Mouse (Mus musculus): ENCODE data around the gene Card19.

The Card19 gene

GRCm38 (mm10) chr13:49172335-49172734 lies 43.5 kb downstream of the Card19 start:
- no peak for DNase-seq (ENCODE audit: low read depth, low spot score)

- DNase-seq (ENCODE audit: low read depth, low spot score): no peak
Observed at GRCm38 (mm10) chr13:49171729-49172128, 44.1 kb downstream of the Card19 start.

GRCm38 (mm10) chr13:49170623-49171022 lies 45.2 kb downstream of the Card19 start:
- DNase-seq (ENCODE audit: low read depth, low spot score): no peak

GRCm38 (mm10) chr13:49169448-49170207 lies 46.2 kb downstream of the Card19 start:
- no peak for DNase-seq (ENCODE audit: low read depth, low spot score)

- DNase-seq (ENCODE audit: low read depth, low spot score): no peak
Observed at GRCm38 (mm10) chr13:49167081-49167480, 48.8 kb downstream of the Card19 start.

- DNase-seq (ENCODE audit: low read depth, low spot score): no peak
Observed at GRCm38 (mm10) chr13:49163645-49164044, 52.2 kb downstream of the Card19 start.

- DNase-seq (ENCODE audit: low read depth, low spot score): no peak
Observed at GRCm38 (mm10) chr13:49162722-49163121, 53.1 kb downstream of the Card19 start.

- no peak for DNase-seq (ENCODE audit: low read depth, low spot score)
Observed at GRCm38 (mm10) chr13:49161236-49161635, 54.6 kb downstream of the Card19 start.

GRCm38 (mm10) chr13:49158040-49158713 lies 57.7 kb downstream of the Card19 start:
- no peak for DNase-seq (ENCODE audit: low read depth, low spot score)

- no peak for DNase-seq (ENCODE audit: low read depth, low spot score)
Observed at GRCm38 (mm10) chr13:49156645-49157044, 59.2 kb downstream of the Card19 start.

- DNase-seq (ENCODE audit: low read depth, low spot score): no peak
Observed at GRCm38 (mm10) chr13:49154621-49155020, 61.2 kb downstream of the Card19 start.

- DNase-seq (ENCODE audit: low read depth, low spot score): no peak
Observed at GRCm38 (mm10) chr13:49154028-49154427, 61.8 kb downstream of the Card19 start.

Data from WW6 (cell line).